Mouse (Mus musculus) heart, adult 8-10 months (tissue): ENCODE results near the gene Ranbp3. TPM values are rescaled to one million over a fixed set of nuclear protein-coding genes. Genes with fewer than 3 reads are reported as not detected.

Experiments used
- total RNA-seq, 4 experiments: library from RNA; stranded (reverse); gene quantifications; 2 replicates each; pipeline ENCODE4 v1.2.4; 2022

Ranbp3 gene
- total RNA-seq, 4 experiments from 2014 or later = 33.8 to 39.3 (median 37.5) TPM

Other genes starting within 250 kb of the Ranbp3 start
- gene Ptprs, start 196.8 kb upstream of the Ranbp3 start, total RNA-seq = 10 to 100 TPM; 54.3 to 66.4 (median 60.0) TPM
- not detected for gene Znrf4, start 160.9 kb upstream of the Ranbp3 start, total RNA-seq
- gene Gm20219, start 118.9 kb upstream of the Ranbp3 start, total RNA-seq = under 1 TPM in 3 of 4 experiments, not detected in 1; 0.20 to 0.28 (median 0.22) TPM
- 10 to 100 TPM; 36.9 to 48.4 (median 41.5) TPM for gene Safb2, start 88.7 kb upstream of the Ranbp3 start, total RNA-seq
- 10 to 100 TPM; 55.6 to 70.7 (median 66.7) TPM for gene Safb, start 88.5 kb upstream of the Ranbp3 start, total RNA-seq
- gene 2410015M20Rik, start 63.5 kb upstream of the Ranbp3 start, total RNA-seq = 100 to 1,000 TPM; 313 to 386 (median 356) TPM
- gene Rpl36, start 59.9 kb upstream of the Ranbp3 start, total RNA-seq = 100 to 1,000 TPM; 697 to 769 (median 735) TPM
- gene Lonp1, start 46.4 kb upstream of the Ranbp3 start, total RNA-seq = 100 to 1,000 TPM; 124 to 136 (median 125) TPM
- gene Catsperd, start 45.2 kb upstream of the Ranbp3 start, total RNA-seq = under 1 TPM in 2 of 4 experiments, not detected in 2; 0.16 TPM
- 100 to 1,000 TPM; 804 to 980 (median 857) TPM for gene Ndufa11, start 44.5 kb downstream of the Ranbp3 start, total RNA-seq
- 1 to 10 TPM; 3.2 to 7.1 (median 6.0) TPM for gene Vmac, start 44.7 kb downstream of the Ranbp3 start, total RNA-seq
- gene Nrtn, start 84.2 kb downstream of the Ranbp3 start, total RNA-seq = 10 to 100 TPM; 22.4 to 26.7 (median 24.6) TPM
- 10 to 100 TPM; 15.6 to 18.5 (median 16.6) TPM for gene Dus3l, start 91.5 kb downstream of the Ranbp3 start, total RNA-seq
- under 1 TPM; 0.31 to 0.60 (median 0.43) TPM for gene Prr22, start 97.0 kb downstream of the Ranbp3 start, total RNA-seq
- 1 to 10 TPM; 1.6 to 3.5 (median 2.7) TPM for gene Rfx2, start 157.7 kb downstream of the Ranbp3 start, total RNA-seq
- not detected for gene Acsbg2, start 201.2 kb downstream of the Ranbp3 start, total RNA-seq
- not detected for gene 1700061G19Rik, start 202.2 kb downstream of the Ranbp3 start, total RNA-seq